Mouse (Mus musculus) left cerebral cortex, adult 2 months (tissue): ENCODE results near the gene Npc1l1. TPM values are rescaled to one million over a fixed set of nuclear protein-coding genes. Genes with fewer than 3 reads are reported as not detected.

ENCODE experiments used
- DNase-seq, 2 experiments: peaks; one replicate each; pipeline ENCODE4 v3.0.0; 2021 to 2022; ENCODE audit warnings: low spot score in 2 of 2, mixed read lengths in 1 of 2; ENCODE audit errors: extremely low spot score in 1 of 2
- H3K27ac ChIP-seq: fragments of 200-600 bp; 2 replicates; pipeline ENCODE4 v1.8.1; 2022
- H3K4me3 ChIP-seq: fragments of 200-600 bp; 2 replicates; pipeline ENCODE4 v1.8.1; 2022
- CTCF ChIP-seq: fragments of 200-600 bp; IDR thresholded peaks from 2 replicates; pipeline ENCODE4 v1.8.1; 2022; ENCODE audit warnings: antibody characterized with exemption, mild to moderate bottlenecking, moderate library complexity
- intact Hi-C: fragments of 180-260 bp; cut with DNase I; formaldehyde crosslinking; loops from one replicate; pipeline ENCODE4 v1.15.1; 2025
- total RNA-seq, 2 experiments: library from RNA; stranded (reverse); gene quantifications; 2 replicates each; pipeline ENCODE4 v1.2.3; 2021

Npc1l1 gene
- total RNA-seq, 2 experiments from 2014 or later: 0.77 to 1.0 TPM

- no peak for TF ChIP-seq CTCF
- Histone ChIP-seq H3K4me3 (no peak overlapping the region), H3K27ac (no peak overlapping the region; the same call in 1 of the 2 replicates)
- intact Hi-C loops: loop anchor here (2.0 kb wide), 1 partner anchor 113 kb away; no protein-coding TSS in a partner anchor
- no peak for DNase-seq
Observed at GRCm38 (mm10) chr11:6177781-6178420, 52.0 kb downstream of the Npc1l1 start.

- DNase-seq: no peak
- intact Hi-C loops: loop anchor here (1.0 kb wide), 1 partner anchor 55 kb away; no protein-coding TSS in a partner anchor
- no peak overlapping the region for H3K27ac ChIP-seq
- H3K4me3 ChIP-seq: no peak overlapping the region
- TF ChIP-seq CTCF: no peak
Observed at GRCm38 (mm10) chr11:6175506-6175905, 54.4 kb downstream of the Npc1l1 start.

GRCm38 (mm10) chr11:6174719-6175118 lies 55.2 kb downstream of the Npc1l1 start:
- DNase-seq: no peak
- Histone ChIP-seq H3K4me3 (no peak overlapping the region), H3K27ac (peak overlapping the region; percentile 3)
- intact Hi-C loops: loop anchor here (1.0 kb wide), 1 partner anchor 54 kb away; no protein-coding TSS in a partner anchor
- no peak for TF ChIP-seq CTCF

GRCm38 (mm10) chr11:6169041-6169663 lies 60.8 kb downstream of the Npc1l1 start:
- Histone ChIP-seq H3K27ac (no peak overlapping the region), H3K4me3 (no peak overlapping the region)
- TF ChIP-seq CTCF: no peak
- DNase-seq: no peak
- intact Hi-C loops: no loop called here

GRCm38 (mm10) chr11:6166351-6166750 lies 63.6 kb downstream of the Npc1l1 start:
- no peak overlapping the region for H3K4me3 ChIP-seq
- no peak for TF ChIP-seq CTCF
- no peak for DNase-seq
- intact Hi-C loops: no loop called here
- H3K27ac ChIP-seq: no peak overlapping the region

GRCm38 (mm10) chr11:6165391-6166081 lies 64.4 kb downstream of the Npc1l1 start:
- intact Hi-C loops: no loop called here
- Histone ChIP-seq H3K27ac (no peak overlapping the region), H3K4me3 (no peak overlapping the region)
- no peak for DNase-seq
- no peak for TF ChIP-seq CTCF

GRCm38 (mm10) chr11:6164781-6165180 lies 65.2 kb downstream of the Npc1l1 start:
- intact Hi-C loops: no loop called here
- no peak overlapping the region for H3K27ac ChIP-seq
- no peak for TF ChIP-seq CTCF

GRCm38 (mm10) chr11:6163706-6164105 lies 66.2 kb downstream of the Npc1l1 start:
- intact Hi-C loops: no loop called here
- no peak for TF ChIP-seq CTCF

More at GRCm38 (mm10) chr11:6164781-6165180, 65.2 kb downstream of the Npc1l1 start:
- no peak overlapping the region for H3K4me3 ChIP-seq
- no peak for DNase-seq

GRCm38 (mm10) chr11:6163062-6163461 lies 66.9 kb downstream of the Npc1l1 start:
- Histone ChIP-seq H3K4me3 (no peak overlapping the region), H3K27ac (no peak overlapping the region)
- DNase-seq: no peak
- intact Hi-C loops: no loop called here
- no peak for TF ChIP-seq CTCF

More at GRCm38 (mm10) chr11:6163706-6164105, 66.2 kb downstream of the Npc1l1 start:
- no peak for DNase-seq
- no peak overlapping the region for H3K4me3 ChIP-seq
- H3K27ac ChIP-seq: no peak overlapping the region

- Histone ChIP-seq H3K27ac (no peak overlapping the region), H3K4me3 (no peak overlapping the region)
- no peak for DNase-seq
- intact Hi-C loops: no loop called here
- no peak for TF ChIP-seq CTCF
Observed at GRCm38 (mm10) chr11:6161549-6161948, 68.4 kb downstream of the Npc1l1 start.

Other genes starting within 250 kb of the Npc1l1 start
- gene Camk2b, start 163.8 kb downstream of the Npc1l1 start, total RNA-seq: 100 to 1,000 TPM; 607 to 644 TPM
- under 1 TPM in 1 of 2 experiments, not detected in 1; 0.56 TPM for gene A730071L15Rik, start 30.1 kb downstream of the Npc1l1 start, total RNA-seq
- 100 to 1,000 TPM; 120 to 125 TPM for gene Nudcd3, start 29.7 kb downstream of the Npc1l1 start, total RNA-seq
- gene Ddx56, start 37.6 kb upstream of the Npc1l1 start, total RNA-seq: 10 to 100 TPM; 48.1 to 50.2 TPM
- gene Tmed4, start 44.7 kb upstream of the Npc1l1 start, total RNA-seq: 100 to 1,000 TPM in 1 of 2 experiments, 10 to 100 TPM in 1; 96.2 to 102 TPM
- gene Ogdh, start 61.5 kb upstream of the Npc1l1 start, total RNA-seq: 100 to 1,000 TPM; 232 to 245 TPM
- 100 to 1,000 TPM; 226 to 228 TPM for gene Zmiz2, start 158.9 kb upstream of the Npc1l1 start, total RNA-seq
- 1,000 to 10,000 TPM; 1,634 to 1,792 TPM for gene Ppia, start 185.3 kb upstream of the Npc1l1 start, total RNA-seq
- 10 to 100 TPM; 39.6 to 41.4 TPM for gene H2afv, start 214.3 kb upstream of the Npc1l1 start, total RNA-seq
- gene Purb, start 245.8 kb upstream of the Npc1l1 start, total RNA-seq: 100 to 1,000 TPM; 279 to 284 TPM